Mouse (Mus musculus): ENCODE data around the gene Exoc4.

Gene Exoc4

DNA sequence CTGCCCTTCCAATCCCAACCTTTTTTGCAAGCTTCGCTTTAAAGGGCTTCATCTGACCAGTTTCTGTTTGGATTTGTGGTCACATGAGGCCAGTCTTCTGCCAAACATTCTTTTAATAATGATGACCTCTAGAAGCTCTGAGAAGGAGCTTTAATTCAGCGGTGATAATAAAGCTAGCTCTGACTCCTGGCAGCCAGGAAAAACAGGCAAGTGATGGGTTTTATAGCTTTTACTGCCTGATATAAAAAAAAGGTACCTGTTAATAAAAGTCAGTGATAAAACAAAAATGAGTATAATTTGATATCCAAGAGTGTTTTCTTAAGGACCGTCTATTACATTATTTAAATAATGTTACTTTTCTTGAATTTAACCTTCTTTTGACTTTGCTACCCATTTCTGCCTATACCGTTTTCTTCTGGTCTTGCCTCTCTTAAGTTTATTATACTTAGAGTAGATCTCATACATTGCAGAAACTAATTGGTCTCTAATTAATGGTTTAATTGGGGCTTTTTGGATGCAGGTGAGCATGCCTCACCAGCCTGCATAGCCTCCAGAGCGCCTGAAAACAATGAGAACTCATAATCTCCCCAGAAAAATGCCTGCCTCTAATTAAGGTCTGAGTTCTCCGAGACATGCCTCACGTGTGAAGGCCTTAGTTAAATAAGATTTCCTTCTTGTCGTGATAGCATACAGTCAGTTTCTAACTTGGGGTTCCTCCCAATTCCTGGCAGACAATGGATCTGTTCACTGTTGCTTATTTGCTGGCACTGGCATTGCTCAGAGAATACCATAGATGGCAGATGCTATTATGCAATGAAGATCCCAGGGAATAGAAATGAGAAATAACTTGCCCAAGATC, 681.4 kb downstream of the Exoc4 start:
- DNase-seq (ENCODE audit: low read depth, low spot score) = no peak

DNA sequence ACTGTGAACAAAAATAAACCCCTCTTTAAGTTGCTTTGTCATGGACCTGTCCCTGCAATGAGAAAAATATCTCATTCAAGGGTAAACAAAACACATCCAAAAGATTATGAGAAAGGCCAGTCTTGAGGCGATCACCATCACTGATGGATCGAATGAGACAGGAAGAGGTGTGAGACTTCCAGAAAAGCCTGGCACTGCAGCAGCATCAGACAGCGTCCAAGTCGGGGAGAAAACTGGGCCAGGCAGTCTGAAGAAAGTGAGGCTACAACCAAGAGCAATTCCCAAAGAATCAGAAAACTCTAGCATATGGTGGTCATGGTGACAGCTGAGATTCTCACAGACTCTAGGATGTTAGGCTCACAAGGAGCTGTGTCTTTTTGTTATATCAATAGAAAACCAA, 689.0 kb downstream of the Exoc4 start:
- no peak for DNase-seq (ENCODE audit: low read depth, low spot score)

DNA sequence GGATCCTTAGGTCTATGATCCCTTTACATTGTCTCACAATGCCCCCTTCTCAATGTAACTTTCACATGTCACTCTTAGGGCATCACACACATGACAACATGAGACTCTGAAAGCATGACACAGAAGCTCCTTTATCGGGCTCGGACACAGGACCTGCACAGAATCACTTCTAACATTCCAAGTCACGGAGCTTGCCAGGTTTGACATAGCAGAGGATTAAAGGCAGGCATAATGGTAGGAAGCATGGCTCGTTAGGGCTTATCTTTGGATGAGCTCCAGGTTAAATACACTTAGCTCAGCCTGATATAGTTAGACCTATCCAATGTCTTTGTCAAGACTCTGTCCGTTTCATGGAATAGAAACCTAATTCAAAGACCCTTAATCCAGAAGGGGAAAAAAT, 690.3 kb downstream of the Exoc4 start:
- no peak for DNase-seq (ENCODE audit: low read depth, low spot score)

DNA sequence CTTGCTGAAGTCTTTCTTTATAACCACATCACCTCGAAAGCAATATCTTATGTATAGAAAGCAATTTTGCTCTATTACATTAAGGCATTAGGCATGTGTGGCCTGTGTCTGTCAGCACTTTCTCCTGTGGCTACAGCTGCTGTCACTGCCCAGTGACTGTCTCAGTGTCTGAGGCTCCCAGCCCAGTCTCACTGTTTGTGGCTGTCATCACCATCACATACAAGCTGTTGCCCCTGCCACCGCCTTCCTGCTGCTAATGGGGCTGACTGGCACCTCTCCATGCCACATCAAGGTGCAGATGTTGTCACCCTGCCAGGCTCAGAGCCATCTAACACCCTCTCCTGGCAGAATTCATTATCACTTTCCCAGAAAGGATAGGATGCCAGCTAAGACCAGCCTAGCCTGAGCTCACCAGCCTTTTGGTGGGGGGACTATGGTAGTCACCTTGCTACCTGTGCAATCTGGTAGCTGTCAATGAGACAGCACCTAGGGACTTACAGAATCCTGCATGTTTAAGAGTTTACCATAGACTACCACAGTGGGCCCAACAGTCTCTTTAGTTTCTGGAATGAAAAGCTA, 698.1 kb downstream of the Exoc4 start:
- no peak for DNase-seq (ENCODE audit: low read depth, low spot score)

DNA sequence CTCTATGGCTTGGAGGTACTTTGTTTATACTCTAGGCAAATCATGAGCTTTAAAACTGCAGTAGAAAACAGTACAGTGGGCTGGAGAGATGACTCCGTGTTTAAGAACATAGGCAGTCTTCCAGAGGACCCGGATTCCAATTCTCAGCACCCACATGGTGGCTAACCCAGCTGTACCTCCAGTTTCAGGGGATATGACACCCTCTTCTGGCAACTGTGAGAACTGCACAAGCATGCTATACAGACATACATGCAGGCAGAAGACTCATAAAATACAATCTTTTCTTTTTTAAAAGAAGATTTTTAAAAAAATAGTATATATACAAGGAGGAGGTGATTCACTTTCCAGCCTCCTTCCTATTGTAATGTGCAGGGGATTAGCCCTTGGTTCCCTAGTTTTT, 701.2 kb downstream of the Exoc4 start:
- no peak for DNase-seq (ENCODE audit: low read depth, low spot score)

DNA sequence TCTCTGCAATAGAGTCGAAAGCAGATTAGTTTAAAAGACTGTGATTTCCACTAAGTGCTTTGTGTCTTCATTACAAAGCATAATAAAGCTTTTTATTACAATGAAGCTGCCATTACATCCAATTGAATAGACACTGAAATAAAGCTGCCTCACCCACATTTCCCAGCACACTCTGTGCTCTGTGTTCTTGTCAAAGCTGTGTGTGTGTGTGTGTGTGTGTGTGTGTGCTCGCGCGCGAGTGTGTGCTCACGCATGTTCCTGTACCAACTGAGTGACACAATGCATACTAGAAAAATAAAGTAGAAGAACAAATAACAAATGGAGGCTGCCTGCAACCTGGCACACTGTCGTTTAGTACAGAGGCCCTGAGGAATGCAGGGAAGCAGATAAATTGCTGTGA, 706.6 kb downstream of the Exoc4 start:
- no peak for DNase-seq (ENCODE audit: low read depth, low spot score)

DNA sequence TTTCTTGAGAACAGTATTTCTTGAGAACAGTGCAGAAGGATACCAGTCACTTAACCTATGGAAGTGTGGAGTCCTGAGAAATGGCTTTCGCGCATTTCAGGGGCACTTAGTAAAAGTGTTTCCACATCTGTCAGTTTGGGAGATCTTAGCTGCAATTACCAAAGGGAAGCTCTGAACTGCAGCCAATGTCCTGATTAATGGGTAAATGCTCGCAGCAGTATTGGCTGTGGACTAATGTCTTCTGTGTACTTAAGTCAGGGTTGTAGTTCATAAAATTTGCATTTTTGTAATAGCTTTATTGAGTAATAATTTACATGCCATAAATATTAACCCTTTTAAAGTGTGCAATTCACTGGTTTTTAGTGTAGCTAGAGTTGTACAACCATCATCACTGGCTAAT, 709.4 kb downstream of the Exoc4 start:
- DNase-seq (ENCODE audit: low read depth, low spot score) = no peak

DNA sequence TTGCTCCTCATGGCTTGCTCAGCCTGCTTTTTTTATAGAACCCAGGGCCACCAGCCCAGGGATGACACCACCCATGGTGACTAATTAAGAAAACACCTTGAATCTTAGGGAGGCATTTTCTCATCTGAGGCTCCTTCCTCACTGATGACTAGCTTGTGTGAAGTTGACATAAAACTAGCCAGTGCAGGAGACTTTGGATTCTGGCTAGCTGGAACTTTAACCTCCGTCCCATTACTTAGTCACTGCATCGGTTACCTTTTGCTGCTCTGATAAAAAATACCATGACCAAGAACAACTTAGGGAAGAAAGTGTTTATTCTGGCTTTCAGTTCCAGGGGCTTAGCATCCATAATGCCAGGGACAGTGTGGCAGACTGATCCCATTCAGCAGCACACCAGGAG, 711.9 kb downstream of the Exoc4 start:
- DNase-seq (ENCODE audit: low read depth, low spot score) = no peak

DNA sequence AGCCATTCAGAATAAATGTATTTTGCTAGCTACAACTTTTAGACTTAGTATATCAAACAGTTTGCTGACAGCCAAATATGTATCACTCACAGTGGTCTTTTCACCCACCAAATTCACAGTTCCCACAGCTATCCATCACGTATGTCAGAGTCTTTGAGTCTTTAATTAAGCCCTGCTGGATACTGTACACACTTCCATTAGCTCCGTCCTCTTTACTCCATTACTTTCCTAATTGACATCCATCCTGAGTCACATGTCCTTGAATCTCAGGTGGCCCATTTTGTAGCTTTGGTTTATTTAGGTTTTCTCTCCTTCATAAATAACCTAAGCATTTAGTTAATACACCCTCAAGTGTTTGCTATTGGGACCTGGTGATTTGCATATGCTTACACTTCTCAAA, 714.2 kb downstream of the Exoc4 start:
- no peak for DNase-seq (ENCODE audit: low read depth, low spot score)

DNA sequence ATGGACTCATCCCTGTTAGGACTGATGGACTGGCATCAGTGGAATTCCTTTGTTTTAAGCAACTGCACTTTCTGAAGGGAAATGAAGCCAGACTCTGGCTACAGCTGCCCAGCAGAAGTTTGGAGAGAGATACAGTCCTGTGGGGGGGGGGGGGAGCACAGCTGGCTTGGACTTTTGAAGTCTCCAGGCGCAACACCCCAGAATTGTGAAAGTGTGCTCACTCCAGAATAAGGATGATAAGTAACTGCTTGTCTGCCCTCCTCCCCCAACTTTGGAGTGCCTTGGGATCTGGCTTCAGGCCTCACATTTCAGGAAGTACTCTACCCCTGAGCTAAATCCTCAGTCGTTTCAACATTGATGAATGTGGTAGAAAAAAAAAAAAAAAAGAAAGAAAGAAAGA, 716.7 kb downstream of the Exoc4 start:
- no peak for DNase-seq (ENCODE audit: low read depth, low spot score)

DNA sequence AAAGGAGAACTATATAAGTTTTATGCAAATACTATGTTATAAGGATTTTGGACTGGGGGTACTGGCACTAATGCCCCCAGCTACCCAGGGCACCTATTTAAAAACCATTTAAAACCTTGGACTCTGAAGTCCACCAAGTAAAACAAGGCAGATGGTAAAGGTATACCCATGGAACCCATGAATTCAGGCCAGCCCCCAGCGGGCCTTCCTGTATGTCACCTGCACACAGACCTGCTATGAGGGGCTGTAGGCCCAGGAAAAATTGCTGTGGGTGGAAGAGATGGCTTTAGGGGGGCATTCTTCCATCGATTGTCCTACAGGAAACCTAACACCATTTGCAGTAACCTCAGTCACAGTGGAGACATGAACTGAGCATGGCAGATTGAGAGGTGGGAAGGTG, 719.9 kb downstream of the Exoc4 start:
- DNase-seq (ENCODE audit: low read depth, low spot score) = no peak

DNA sequence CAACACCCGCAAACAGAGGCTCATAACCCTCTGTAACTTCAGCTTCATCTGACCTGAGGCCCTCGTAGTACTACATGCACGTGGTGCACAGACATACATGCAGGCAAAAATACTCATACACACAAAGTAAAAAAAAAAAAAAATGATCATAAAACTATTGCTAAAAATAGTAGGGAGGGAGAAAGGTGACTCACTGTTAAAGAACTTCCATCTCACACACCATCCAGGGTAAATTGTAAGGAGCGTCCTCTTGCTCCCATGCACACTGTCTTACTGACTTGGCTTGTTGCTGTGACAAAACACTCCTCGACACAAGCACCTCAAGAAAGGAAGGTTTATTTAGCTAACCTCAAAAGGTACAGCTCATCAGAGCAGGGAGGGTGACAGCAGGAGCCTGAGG, 723.9 kb downstream of the Exoc4 start:
- no peak for DNase-seq (ENCODE audit: low read depth, low spot score)

DNA sequence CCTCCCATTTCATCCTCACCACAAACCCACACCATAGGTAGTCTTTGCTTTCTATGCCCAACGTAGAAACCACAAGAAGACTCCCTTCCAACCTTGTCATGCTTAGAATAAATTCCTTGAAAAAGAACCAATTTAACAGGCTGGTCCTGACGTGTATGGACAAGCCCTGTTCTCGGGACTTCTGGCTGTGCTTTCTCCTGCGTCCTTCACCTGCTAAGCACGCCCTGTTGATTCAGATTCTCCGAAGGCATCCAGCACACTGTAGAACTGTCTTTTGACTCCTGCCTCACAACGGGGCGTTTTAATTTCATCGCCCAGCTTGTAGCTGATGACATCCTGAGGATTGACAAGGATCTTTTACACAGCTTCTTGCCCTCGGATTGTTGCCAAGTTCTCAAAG, 727.7 kb downstream of the Exoc4 start:
- DNase-seq (ENCODE audit: low read depth, low spot score) = no peak

DNA sequence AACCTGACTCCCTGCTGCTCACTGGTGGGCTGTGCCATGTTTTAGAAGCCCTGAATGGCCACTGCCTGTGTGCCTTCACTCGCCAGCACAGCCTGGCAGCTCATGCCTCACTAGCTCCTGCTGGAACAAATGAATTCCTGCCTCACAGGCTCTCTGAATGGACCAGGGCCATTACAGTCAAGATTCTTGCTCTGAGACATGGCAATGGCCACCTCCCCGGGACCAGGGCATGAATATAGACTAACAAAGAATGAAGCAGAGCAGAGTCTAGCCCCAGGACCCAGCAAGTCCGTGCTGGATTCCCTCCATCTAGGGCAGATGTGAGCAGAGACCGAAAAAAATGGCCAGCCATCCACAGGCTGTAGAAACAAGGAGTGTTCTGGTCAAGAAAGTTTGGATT, 728.6 kb downstream of the Exoc4 start:
- no peak for DNase-seq (ENCODE audit: low read depth, low spot score)

DNA sequence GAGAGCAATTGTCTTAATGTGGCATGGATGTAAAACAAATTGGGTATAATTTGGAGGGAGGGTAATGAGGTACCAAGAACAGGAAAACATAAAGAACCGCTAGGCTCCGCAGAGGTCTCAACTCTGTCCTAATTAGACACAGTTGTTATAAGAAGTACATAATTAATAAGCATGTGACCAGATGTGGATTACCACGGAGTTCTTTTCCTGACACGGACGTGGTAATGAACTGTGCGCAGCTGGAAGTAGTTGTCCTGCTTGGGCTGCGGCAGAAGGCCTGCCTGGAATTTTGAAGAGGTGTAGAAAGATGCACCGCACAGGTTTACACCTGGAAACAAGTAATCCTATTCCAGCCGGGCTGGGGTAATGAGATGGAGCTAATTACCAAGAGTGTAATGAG, 729.0 kb downstream of the Exoc4 start:
- DNase-seq (ENCODE audit: low read depth, low spot score) = no peak

DNA sequence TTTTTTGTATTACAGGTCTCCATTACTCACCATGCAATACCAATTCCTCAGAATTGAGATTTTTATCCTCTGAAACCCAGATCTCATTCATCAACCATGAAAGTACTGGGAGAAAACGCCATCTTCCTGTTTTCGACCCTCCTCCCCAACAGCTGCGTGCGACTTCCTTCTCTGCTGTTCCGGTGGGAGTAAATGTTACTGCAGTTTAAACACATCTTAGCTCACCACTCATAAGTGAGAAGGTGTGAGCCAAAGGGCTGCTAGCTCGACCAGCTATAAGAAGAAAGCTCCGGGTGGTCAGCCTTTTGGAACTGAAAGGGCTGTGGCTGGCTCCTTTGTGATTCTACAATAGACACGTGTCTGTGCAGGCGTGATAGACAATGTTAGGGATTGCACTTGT, 733.8 kb downstream of the Exoc4 start:
- DNase-seq (ENCODE audit: low read depth, low spot score) = no peak

DNA sequence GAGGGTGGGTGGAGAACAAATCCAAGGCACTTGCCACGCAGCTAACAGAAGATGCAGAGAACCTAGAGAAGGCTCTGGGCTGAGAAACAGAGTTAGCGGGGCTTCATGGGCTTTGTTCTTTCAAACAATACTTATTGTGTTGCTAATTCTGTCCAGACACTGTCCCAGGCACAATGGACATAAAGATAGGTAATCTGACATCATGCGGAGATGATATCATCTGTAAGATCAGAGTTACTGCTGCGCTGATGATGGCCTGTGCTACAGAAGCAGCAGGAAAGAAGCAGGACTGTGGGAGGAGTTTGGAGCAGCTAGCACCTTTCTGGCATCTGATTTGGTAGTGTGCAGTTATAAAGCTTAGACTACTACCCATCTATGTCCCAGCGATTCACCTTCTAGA, 738.2 kb downstream of the Exoc4 start:
- no peak for DNase-seq (ENCODE audit: low read depth, low spot score)

DNA sequence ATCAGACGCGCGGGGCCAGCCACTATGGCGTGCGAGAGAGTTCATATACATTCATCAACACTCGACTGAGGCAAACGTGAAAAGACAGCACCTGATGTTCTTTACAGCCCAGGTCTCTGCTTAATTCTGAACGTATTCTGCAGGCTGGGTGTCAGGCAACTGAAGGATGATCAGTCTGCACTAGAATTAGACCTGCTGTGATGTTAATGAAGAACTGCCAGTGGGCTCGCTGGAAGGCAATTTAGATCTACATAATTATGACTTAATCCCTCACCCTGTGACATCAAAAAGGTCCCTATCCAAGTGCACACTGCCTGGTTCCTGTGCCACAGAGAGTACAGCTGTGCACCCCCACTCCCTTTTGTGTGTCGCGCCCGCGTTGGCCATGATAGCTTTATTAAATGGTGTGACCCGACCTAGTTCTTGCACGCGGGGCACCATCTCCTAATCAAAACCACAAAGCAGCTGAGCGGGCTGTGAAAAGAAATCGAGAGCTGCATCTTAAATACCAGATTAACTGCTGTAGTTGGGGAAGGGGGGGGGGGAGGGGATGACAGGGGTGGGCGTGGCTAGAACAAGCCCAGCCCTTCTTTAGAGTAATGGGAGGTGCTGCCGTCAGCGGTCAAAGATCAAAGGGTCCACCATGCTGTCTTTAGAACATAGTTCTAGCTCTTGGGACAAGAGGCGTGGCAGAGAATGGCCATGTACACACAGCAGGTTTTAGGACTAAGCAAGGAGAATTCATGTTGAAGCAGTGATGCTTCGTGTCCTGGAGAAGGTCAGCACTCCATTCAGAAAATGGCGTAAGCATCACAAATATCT, 743.5 kb downstream of the Exoc4 start:
- no peak for DNase-seq (ENCODE audit: low read depth, low spot score)

DNA sequence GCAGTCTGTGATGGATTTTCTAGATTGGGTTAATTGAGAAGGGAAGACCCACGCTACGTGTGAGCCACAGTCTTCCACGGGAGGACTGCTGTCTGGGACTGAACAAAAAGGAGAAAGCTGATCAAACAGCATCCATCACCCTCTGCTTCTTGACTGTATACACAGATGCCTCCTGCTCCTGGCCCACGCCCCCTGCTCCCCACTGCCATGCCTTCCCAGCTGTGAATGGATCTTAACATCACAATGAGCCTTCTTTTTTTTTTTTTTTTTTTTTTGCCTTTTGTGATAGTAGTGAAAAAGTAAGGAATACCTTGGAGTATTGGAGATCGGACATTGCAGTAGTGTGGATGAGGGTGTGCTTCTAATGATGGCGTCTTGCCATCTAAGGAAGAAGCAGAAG, 745.0 kb downstream of the Exoc4 start:
- no peak for DNase-seq (ENCODE audit: low read depth, low spot score)

DNA sequence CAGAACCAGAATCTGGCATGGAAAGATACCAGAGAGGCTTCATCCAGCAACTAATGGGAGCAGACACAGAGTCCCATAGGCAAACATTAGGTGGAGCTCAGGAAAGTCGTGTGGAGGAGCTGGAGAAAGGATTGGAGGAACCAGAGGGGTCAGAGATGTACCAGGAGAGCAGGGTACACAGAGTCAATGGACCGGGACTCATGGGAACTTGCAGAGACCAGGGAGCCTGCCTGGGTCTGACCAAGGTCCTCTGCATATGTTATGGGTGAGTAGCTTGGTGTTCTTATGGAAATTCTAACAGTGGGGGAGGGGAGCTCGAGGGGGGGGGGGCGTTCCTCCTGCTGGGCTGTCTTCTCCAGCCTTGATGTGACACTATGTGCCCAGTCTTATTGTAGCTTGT, 749.7 kb downstream of the Exoc4 start:
- no peak for DNase-seq (ENCODE audit: low read depth, low spot score)

DNA sequence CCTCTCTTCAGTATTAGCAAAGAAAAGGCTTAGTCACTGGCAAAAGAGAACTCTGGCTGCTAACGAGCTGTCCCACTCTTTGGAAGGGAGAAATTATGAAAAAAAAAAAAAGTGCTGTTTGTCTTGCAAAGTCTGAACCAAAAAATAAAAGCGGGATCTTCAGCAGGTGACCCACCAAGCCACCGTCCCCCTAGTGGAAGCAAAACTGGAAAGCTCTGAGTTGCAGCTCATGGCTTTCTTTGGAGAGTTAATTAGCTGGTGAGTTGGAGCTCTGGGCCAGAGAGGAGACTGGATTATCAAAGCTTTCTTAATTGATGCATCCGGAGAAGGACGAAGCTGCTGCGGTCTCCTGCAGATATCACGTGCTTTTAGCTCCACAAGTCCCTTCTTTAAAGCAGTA, 750.6 kb downstream of the Exoc4 start:
- no peak for DNase-seq (ENCODE audit: low read depth, low spot score)

DNA sequence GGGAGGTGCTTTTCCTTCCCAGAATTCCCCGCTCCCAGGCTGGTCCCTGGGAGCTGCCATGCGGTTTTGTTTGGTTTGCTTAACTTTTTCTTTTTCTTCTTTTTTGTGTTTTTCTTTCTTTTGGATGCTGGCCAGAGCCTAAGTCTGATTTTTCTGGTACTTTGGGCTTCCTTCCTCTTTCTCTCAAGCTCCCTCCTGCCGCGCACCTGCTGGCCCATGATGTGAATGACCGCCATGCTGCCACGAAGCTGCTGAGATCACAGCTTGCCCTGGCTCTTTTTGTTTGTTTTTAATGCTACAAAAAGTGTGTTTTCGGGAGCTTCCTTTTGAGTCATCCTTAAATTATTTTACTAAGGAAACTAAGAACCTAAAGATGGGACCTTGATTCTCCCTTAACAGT, 751.8 kb downstream of the Exoc4 start:
- no peak for DNase-seq (ENCODE audit: low read depth, low spot score)

DNA sequence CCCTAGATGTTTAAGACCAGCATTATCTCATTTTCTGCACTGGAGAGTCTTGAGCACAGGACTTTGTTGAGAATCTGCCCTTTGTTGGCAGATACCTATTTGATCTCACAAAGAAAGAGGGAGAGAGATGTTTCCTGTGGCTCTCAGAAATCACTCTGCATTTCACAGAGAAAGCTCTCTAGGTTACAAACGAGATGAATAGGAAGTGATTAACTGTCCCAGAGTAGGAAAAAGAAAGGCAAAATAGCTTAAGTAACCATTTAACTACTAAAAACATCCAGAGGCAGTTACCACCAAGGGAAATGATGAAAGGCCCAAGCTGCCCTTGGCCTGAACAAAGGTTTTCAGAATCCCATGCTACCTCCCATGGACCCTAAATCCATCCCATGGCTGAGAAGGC, 754.1 kb downstream of the Exoc4 start:
- DNase-seq (ENCODE audit: low read depth, low spot score) = no peak

Data from WW6 (cell line).